Mouse (Mus musculus): ENCODE results near the gene Snx11. TPM values are rescaled to one million over a fixed set of nuclear protein-coding genes. Genes with fewer than 3 reads are reported as not detected.

The Snx11 gene
- polyA plus RNA-seq, 1 experiment from 2014 or later, result 27.6 TPM

- WGBS, result 75% methylated on average over 6 of the region's 6 CpGs
These were observed 30.7 kb downstream of the Snx11 start for GRCm38 (mm10) chr11:96746648-96747047.

DNA sequence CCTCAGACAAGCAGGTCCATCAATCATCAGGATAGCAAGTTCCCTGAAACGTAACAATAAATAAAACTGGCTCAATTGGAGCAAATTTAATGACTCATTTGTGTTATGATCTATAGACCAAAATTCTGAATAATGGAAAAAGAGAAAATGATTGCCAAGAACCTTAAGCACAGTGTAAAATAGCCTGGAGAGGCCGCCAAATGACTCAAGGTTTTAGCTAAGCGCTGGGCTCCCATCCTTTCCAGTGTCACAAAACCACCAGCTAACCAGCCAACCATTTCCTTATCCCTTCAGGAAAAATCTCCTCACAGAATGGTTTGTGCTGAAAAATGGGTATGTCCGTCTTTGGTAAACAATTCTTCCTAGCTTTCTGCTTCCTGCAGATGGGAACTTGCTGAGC, 33.5 kb downstream of the Snx11 start:
- DNase-seq (ENCODE audit: low spot score), result no peak
- Histone ChIP-seq H3K4me1 (peaks cover 75% of the 10 kb centered on the region), H3K4me3 (no peak overlapping the region), H3K27me3 (ENCODE audit: low read depth, poor library complexity, severe bottlenecking) (peaks cover 12% of the 10 kb centered on the region), H3K27ac (replicated peaks) (peak overlapping the region; percentile 77), H3K9me3 (replicated peaks) (no peaks in the 10 kb centered on the region), H3K36me3 (no peaks in the 10 kb centered on the region)
- WGBS, result 91% methylated on average over 4 of the region's 4 CpGs

More at GRCm38 (mm10) chr11:96746648-96747047, 30.7 kb downstream of the Snx11 start:
- Histone ChIP-seq H3K27me3 (ENCODE audit: low read depth, poor library complexity, severe bottlenecking) (peaks cover 12% of the 10 kb centered on the region), H3K4me1 (peaks cover 49% of the 10 kb centered on the region), H3K27ac (replicated peaks) (peak overlapping the region; percentile 66), H3K36me3 (no peaks in the 10 kb centered on the region), H3K9me3 (replicated peaks) (no peaks in the 10 kb centered on the region), H3K4me3 (no peak overlapping the region)
- no peak for DNase-seq (ENCODE audit: low spot score)

DNA sequence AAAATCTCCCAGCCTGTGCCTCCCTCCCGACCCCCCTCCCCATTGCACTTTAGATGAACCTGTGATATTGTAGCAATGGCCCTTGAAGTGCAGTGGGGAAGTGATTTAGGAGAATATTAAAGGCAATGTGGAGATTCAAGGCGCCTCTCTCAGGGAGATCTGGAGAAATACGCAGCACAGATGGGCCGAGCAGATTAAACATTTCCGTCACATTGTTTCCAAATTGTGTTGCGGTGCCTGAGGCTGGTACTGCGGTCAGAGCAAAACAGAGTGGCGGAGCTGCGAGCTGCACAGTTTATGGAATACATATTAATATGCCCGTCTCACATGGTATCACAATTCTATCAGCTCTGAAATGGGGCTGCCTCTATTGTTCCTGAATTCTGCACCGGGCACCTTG, 34.4 kb downstream of the Snx11 start:
- H3K4me1 ChIP-seq, result peaks cover 84% of the 10 kb centered on the region
- no peak for DNase-seq (ENCODE audit: low spot score)
- 70% methylated on average over 11 of the region's 11 CpGs for WGBS

GRCm38 (mm10) chr11:96741995-96742394, 35.4 kb downstream of the Snx11 start:
- 15% methylated on average over 12 of the region's 12 CpGs for WGBS
- Histone ChIP-seq H3K4me1 (peaks cover 85% of the 10 kb centered on the region), H3K4me3 (peak overlapping the region; percentile 34), H3K27me3 (ENCODE audit: low read depth, poor library complexity, severe bottlenecking) (peaks cover 16% of the 10 kb centered on the region), H3K27ac (replicated peaks) (peak overlapping the region; percentile 77), H3K9me3 (replicated peaks) (no peaks in the 10 kb centered on the region), H3K36me3 (no peaks in the 10 kb centered on the region)
- peak; percentile 50 for DNase-seq (ENCODE audit: low spot score)

More for the DNA sequence above, 34.4 kb downstream of the Snx11 start:
- H3K27ac ChIP-seq (replicated peaks), result peak overlapping the region; percentile 77
- peaks cover 12% of the 10 kb centered on the region for H3K27me3 ChIP-seq (ENCODE audit: low read depth, poor library complexity, severe bottlenecking)
- H3K4me3 ChIP-seq, result peak overlapping the region; percentile 14; the same call in 1 of the 2 replicates
- no peaks in the 10 kb centered on the region for H3K36me3 ChIP-seq
- no peaks in the 10 kb centered on the region for H3K9me3 ChIP-seq (replicated peaks)

GRCm38 (mm10) chr11:96740796-96741195, 36.6 kb downstream of the Snx11 start:
- H3K27ac ChIP-seq (replicated peaks), result peak overlapping the region; percentile 77
- no peaks in the 10 kb centered on the region for H3K36me3 ChIP-seq
- peaks cover 95% of the 10 kb centered on the region for H3K4me1 ChIP-seq
- H3K9me3 ChIP-seq (replicated peaks), result no peaks in the 10 kb centered on the region
- no peak for DNase-seq (ENCODE audit: low spot score)
- WGBS, result 63% methylated on average over 12 of the region's 12 CpGs
- H3K27me3 ChIP-seq (ENCODE audit: low read depth, poor library complexity, severe bottlenecking), result peaks cover 23% of the 10 kb centered on the region
- peak overlapping the region; percentile 34 for H3K4me3 ChIP-seq

- 71% methylated on average over 14 of the region's 14 CpGs for WGBS
- Histone ChIP-seq H3K4me1 (peaks cover 83% of the 10 kb centered on the region), H3K27ac (replicated peaks) (peak overlapping the region; percentile 50), H3K4me3 (no peak overlapping the region), H3K36me3 (no peaks in the 10 kb centered on the region), H3K27me3 (ENCODE audit: low read depth, poor library complexity, severe bottlenecking) (peaks cover 15% of the 10 kb centered on the region), H3K9me3 (replicated peaks) (no peaks in the 10 kb centered on the region)
- DNase-seq (ENCODE audit: low spot score), result no peak
These were observed 39.5 kb downstream of the Snx11 start for GRCm38 (mm10) chr11:96737673-96738471.

DNA sequence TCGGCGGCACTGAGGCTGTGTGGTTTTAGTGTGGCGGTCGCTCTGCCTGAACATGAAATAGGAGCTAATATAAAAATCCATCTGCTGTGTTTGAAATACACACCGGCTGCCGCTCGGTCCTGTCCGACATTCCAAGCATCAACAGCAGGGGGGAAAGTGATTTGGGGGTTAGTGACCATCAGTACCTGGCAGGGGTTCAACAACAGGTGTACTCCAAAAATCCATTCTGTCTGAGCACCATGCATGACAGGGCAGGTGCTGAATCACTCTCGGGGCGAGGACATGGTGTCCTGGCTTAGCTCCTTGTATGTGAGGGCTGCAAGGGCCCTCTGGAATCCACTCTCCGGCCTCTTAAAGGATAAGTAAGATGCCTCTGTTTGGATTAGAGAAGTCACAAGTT, 41.0 kb downstream of the Snx11 start:
- Histone ChIP-seq H3K4me1 (peaks cover 81% of the 10 kb centered on the region), H3K36me3 (no peaks in the 10 kb centered on the region), H3K9me3 (replicated peaks) (no peaks in the 10 kb centered on the region), H3K27me3 (ENCODE audit: low read depth, poor library complexity, severe bottlenecking) (peaks cover 15% of the 10 kb centered on the region), H3K4me3 (peak overlapping the region; percentile 44), H3K27ac (replicated peaks) (peak overlapping the region; percentile 67)
- DNase-seq (ENCODE audit: low spot score), result no peak
- WGBS, result 23% methylated on average over 11 of the region's 11 CpGs

DNA sequence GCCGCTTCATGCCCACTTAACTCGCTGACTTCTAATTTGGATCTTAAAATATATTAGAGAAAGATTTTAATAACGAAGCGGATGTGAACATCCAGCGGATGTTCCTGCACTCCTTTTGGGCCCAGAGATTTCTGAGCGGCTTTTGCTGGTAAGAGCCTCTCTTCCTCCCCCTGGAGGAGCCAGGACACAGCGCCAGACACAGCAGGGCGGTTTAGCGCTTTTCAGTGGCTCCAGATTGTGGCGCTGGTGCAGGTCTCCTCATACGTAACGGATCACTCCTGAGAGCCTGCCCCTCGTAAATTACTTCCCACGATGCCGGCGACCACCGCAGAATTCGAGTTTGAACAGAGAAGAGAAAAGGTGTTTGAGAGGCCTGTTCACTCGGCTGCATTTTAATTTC, 41.5 kb downstream of the Snx11 start:
- DNase-seq (ENCODE audit: low spot score), result peak; percentile 80
- WGBS, result 1% methylated on average over 19 of the region's 19 CpGs
- Histone ChIP-seq H3K4me3 (peak overlapping the region; percentile 44), H3K4me1 (peaks cover 81% of the 10 kb centered on the region), H3K9me3 (replicated peaks) (no peaks in the 10 kb centered on the region), H3K36me3 (no peaks in the 10 kb centered on the region), H3K27me3 (ENCODE audit: low read depth, poor library complexity, severe bottlenecking) (peaks cover 15% of the 10 kb centered on the region), H3K27ac (replicated peaks) (peak overlapping the region; percentile 67)

DNA sequence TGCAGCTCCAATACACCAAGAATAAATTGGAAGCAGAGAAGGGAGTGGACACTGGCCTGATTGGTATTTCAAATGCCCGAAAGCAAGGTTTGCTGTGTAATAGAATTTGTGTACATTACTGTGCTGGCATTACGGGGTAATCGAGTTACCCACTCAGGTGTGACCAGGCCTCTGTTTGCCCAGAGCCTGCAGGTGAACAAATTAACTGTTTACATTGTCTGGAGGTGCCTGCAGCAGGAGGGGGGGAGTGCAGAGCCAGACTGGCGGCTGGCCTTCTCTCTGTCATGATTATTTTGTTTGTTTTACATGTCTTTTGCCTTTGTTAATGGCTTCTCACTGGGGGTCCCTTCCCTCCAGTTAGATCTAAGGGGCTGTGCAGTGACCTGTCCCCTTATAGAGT, 44.7 kb downstream of the Snx11 start:
- peaks cover 83% of the 10 kb centered on the region for H3K4me1 ChIP-seq

GRCm38 (mm10) chr11:96730327-96730726, 47.0 kb downstream of the Snx11 start:
- no peak for DNase-seq (ENCODE audit: low spot score)
- WGBS, result 71% methylated on average over 5 of the region's 5 CpGs
- Histone ChIP-seq H3K27me3 (ENCODE audit: low read depth, poor library complexity, severe bottlenecking) (peaks cover 4% of the 10 kb centered on the region; the same call in 1 of the 2 replicates), H3K36me3 (no peaks in the 10 kb centered on the region), H3K4me3 (no peak overlapping the region), H3K27ac (replicated peaks) (peak overlapping the region; percentile 68), H3K9me3 (replicated peaks) (no peaks in the 10 kb centered on the region), H3K4me1 (peaks cover 73% of the 10 kb centered on the region)

More for the DNA sequence above, 44.7 kb downstream of the Snx11 start:
- Histone ChIP-seq H3K36me3 (no peaks in the 10 kb centered on the region), H3K27ac (replicated peaks) (peak overlapping the region; percentile 67), H3K4me3 (no peak overlapping the region), H3K9me3 (replicated peaks) (no peaks in the 10 kb centered on the region), H3K27me3 (ENCODE audit: low read depth, poor library complexity, severe bottlenecking) (peaks cover 15% of the 10 kb centered on the region)
- WGBS, result 29% methylated on average over 4 of the region's 4 CpGs
- DNase-seq (ENCODE audit: low spot score), result no peak

DNA sequence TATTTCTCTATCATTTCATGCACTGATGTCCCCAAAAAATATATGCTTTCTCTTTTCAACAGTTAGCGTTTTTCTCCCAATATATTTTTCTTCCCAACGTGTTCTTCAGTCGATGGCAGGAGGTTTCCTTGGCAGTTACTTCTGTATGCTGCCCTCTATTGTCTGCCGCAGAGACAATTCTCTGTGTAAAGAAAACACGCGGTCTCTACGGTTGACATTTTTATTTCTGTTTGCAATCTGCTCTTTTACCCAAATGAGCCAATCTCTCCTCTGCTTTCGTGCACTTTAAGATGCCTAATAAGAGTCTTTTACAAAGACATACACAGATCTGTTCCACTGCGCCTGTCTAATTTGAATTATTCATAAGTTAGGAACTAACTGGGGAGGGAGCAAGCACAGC, 47.9 kb downstream of the Snx11 start:
- H3K36me3 ChIP-seq, result no peaks in the 10 kb centered on the region
- no peak for DNase-seq (ENCODE audit: low spot score)
- H3K9me3 ChIP-seq (replicated peaks), result no peaks in the 10 kb centered on the region
- H3K27me3 ChIP-seq (ENCODE audit: low read depth, poor library complexity, severe bottlenecking), result peaks cover 4% of the 10 kb centered on the region; the same call in 1 of the 2 replicates
- peaks cover 73% of the 10 kb centered on the region for H3K4me1 ChIP-seq
- 43% methylated on average over 9 of the region's 9 CpGs for WGBS
- no peak overlapping the region for H3K4me3 ChIP-seq
- peak overlapping the region; percentile 68 for H3K27ac ChIP-seq (replicated peaks)

- Histone ChIP-seq H3K9me3 (replicated peaks) (no peaks in the 10 kb centered on the region), H3K4me1 (peaks cover 70% of the 10 kb centered on the region), H3K36me3 (no peaks in the 10 kb centered on the region), H3K4me3 (no peak overlapping the region), H3K27ac (replicated peaks) (peak overlapping the region; percentile 70), H3K27me3 (ENCODE audit: low read depth, poor library complexity, severe bottlenecking) (peaks cover 4% of the 10 kb centered on the region; the same call in 1 of the 2 replicates)
- WGBS, result 17% methylated on average over 2 of the region's 2 CpGs
- no peak for DNase-seq (ENCODE audit: low spot score)
These were observed 48.8 kb downstream of the Snx11 start for GRCm38 (mm10) chr11:96728577-96728976.

DNA sequence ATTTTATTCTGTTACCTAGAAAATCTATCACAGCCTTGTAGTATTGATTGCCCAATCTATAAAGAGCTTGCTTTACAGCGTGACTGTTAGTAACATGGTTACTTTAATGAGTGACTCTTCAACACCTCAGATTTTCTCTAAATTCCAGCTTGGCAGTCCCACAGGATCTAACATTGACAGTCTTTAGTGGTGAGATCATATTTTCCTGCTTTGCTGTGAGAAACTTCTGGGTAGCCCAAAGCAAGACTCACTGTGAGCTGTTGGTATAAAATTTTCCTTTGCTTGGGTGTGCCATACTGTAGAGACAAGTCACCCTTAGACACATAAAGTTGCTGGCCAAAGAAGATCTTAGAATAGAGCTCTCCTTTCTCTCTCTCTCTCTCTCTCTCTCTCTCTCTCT, 51.5 kb downstream of the Snx11 start:
- DNase-seq (ENCODE audit: low spot score), result no peak
- peaks cover 44% of the 10 kb centered on the region for H3K4me1 ChIP-seq
- no peaks in the 10 kb centered on the region for H3K9me3 ChIP-seq (replicated peaks)
- H3K36me3 ChIP-seq, result no peaks in the 10 kb centered on the region
- no peaks in the 10 kb centered on the region; the same call in 1 of the 2 replicates for H3K27me3 ChIP-seq (ENCODE audit: low read depth, poor library complexity, severe bottlenecking)
- no peak overlapping the region for H3K4me3 ChIP-seq
- 83% methylated on average over 1 of the region's 1 CpGs for WGBS
- H3K27ac ChIP-seq (replicated peaks), result no peak overlapping the region
